Mouse (Mus musculus): ENCODE results near the gene Eif4e. TPM values are rescaled to one million over a fixed set of nuclear protein-coding genes. Genes with fewer than 3 reads are reported as not detected.

Gene Eif4e
- polyA plus RNA-seq (2014; fragmentation: Nextera tagmentation; extraction: Ambion mirVana): 230 and 246 TPM in 2 replicates

GRCm38 (mm10) chr3:138526073-138526915 lies at the start of gene Eif4e:
TSS of gene Eif4e (plus strand) at chr3:138526179.
- Histone ChIP-seq H3K4me1 (ENCODE audit: control insufficient read depth in 2 of 2, insufficient read depth in 2 of 2, low read length in 2 of 2) (peaks cover 3 to 30% of the 10 kb centered on the region in 2 experiments), H3K9ac (ENCODE audit: low read length) (peak within 1 kb of the TSS; percentile 97), H3K4me2 (ENCODE audit: low read length) (peak within 1 kb of the TSS; percentile 96), H3K4me3 (ENCODE audit: control insufficient read depth in 1 of 2, insufficient read depth in 1 of 2, low read depth in 1 of 2, low read length in 2 of 2) (peak within 1 kb of the TSS; percentile 71 to 99), H3K36me3 (ENCODE audit: control insufficient read depth, insufficient read depth, low read length) (no peaks in the 10 kb centered on the region), H3K9me3 (ENCODE audit: control insufficient read depth, low read length) (no peaks in the 10 kb centered on the region), H3K27me3 (ENCODE audit: control insufficient read depth, insufficient read depth, low read length) (no peaks in the 10 kb centered on the region), H3K27ac (replicated peaks in 1 of 2; ENCODE audit: control insufficient read depth in 1 of 2, insufficient read depth in 1 of 2, low read depth in 2 of 2, low read length in 2 of 2) (peak within 1 kb of the TSS; percentile 93 to 94)
- 2% methylated on average over 39 of the region's 39 CpGs for WGBS
- peak; percentile 8; the same call in 1 of the 2 replicates for ATAC-seq (ENCODE audit: insufficient number of reproducible peaks, insufficient read depth, low FRiP score, low read depth)

- Histone ChIP-seq H3K4me2 (ENCODE audit: low read length) (no peak overlapping the region), H3K4me1 (ENCODE audit: control insufficient read depth in 2 of 2, insufficient read depth in 2 of 2, low read length in 2 of 2) (peaks cover 0 to 13% of the 10 kb centered on the region in 2 experiments; a peak in 1 of 4 replicates), H3K9ac (ENCODE audit: low read length) (no peak overlapping the region), H3K4me3 (ENCODE audit: control insufficient read depth in 1 of 2, insufficient read depth in 1 of 2, low read depth in 1 of 2, low read length in 2 of 2) (no peak overlapping the region), H3K9me3 (ENCODE audit: control insufficient read depth, low read length) (no peaks in the 10 kb centered on the region), H3K27me3 (ENCODE audit: control insufficient read depth, insufficient read depth, low read length) (no peaks in the 10 kb centered on the region), H3K27ac (replicated peaks in 1 of 2; ENCODE audit: control insufficient read depth in 1 of 2, insufficient read depth in 1 of 2, low read depth in 2 of 2, low read length in 2 of 2) (no peak overlapping the region), H3K36me3 (ENCODE audit: control insufficient read depth, insufficient read depth, low read length) (peaks cover 50% of the 10 kb centered on the region)
- ATAC-seq (ENCODE audit: insufficient number of reproducible peaks, insufficient read depth, low FRiP score, low read depth): no peak
- WGBS: 89% methylated on average over 8 of the region's 8 CpGs
Observed at GRCm38 (mm10) chr3:138479489-138479888, 46.5 kb upstream of the Eif4e start.

- Histone ChIP-seq H3K9ac (ENCODE audit: low read length) (0 out of 2 replicates have a peak overlapping the region, but pooled peaks have one; percentile 16), H3K9me3 (ENCODE audit: control insufficient read depth, low read length) (0 out of 2 replicates have a peak, but pooled peaks cover 3% of the 10 kb centered on the region), H3K36me3 (ENCODE audit: control insufficient read depth, insufficient read depth, low read length) (peaks cover 52% of the 10 kb centered on the region), H3K27me3 (ENCODE audit: control insufficient read depth, insufficient read depth, low read length) (no peaks in the 10 kb centered on the region), H3K27ac (replicated peaks in 1 of 2; ENCODE audit: control insufficient read depth in 1 of 2, insufficient read depth in 1 of 2, low read depth in 2 of 2, low read length in 2 of 2) (0 out of 4 replicates have a peak overlapping the region, but pooled peaks of 1 of the 2 experiments have one; percentile 24), H3K4me3 (ENCODE audit: control insufficient read depth in 1 of 2, insufficient read depth in 1 of 2, low read depth in 1 of 2, low read length in 2 of 2) (no peak overlapping the region), H3K4me2 (ENCODE audit: low read length) (peak overlapping the region; percentile 29; the same call in 1 of the 2 replicates), H3K4me1 (ENCODE audit: control insufficient read depth in 2 of 2, insufficient read depth in 2 of 2, low read length in 2 of 2) (peaks cover 0 to 13% of the 10 kb centered on the region in 2 experiments; a peak in 1 of 4 replicates)
- 44% methylated on average over 14 of the region's 14 CpGs for WGBS
- ATAC-seq (ENCODE audit: insufficient number of reproducible peaks, insufficient read depth, low FRiP score, low read depth): no peak
Observed at GRCm38 (mm10) chr3:138481526-138482284, 44.3 kb upstream of the Eif4e start.

- peaks cover 0 to 23% of the 10 kb centered on the region in 2 experiments; a peak in 2 of 4 replicates for H3K4me1 ChIP-seq (ENCODE audit: control insufficient read depth in 2 of 2, insufficient read depth in 2 of 2, low read length in 2 of 2)
- no peak for ATAC-seq (ENCODE audit: insufficient number of reproducible peaks, insufficient read depth, low FRiP score, low read depth)
- 0 out of 2 replicates have a peak, but pooled peaks cover 3% of the 10 kb centered on the region for H3K9me3 ChIP-seq (ENCODE audit: control insufficient read depth, low read length)
- no peaks in the 10 kb centered on the region for H3K27me3 ChIP-seq (ENCODE audit: control insufficient read depth, insufficient read depth, low read length)
- no peak overlapping the region for H3K9ac ChIP-seq (ENCODE audit: low read length)
- no peak overlapping the region for H3K4me3 ChIP-seq (ENCODE audit: control insufficient read depth in 1 of 2, insufficient read depth in 1 of 2, low read depth in 1 of 2, low read length in 2 of 2)
- WGBS: 84% methylated on average over 2 of the region's 2 CpGs
- no peak overlapping the region for H3K27ac ChIP-seq (replicated peaks in 1 of 2; ENCODE audit: control insufficient read depth in 1 of 2, insufficient read depth in 1 of 2, low read depth in 2 of 2, low read length in 2 of 2)
- no peak overlapping the region for H3K4me2 ChIP-seq (ENCODE audit: low read length)
- H3K36me3 ChIP-seq (ENCODE audit: control insufficient read depth, insufficient read depth, low read length): peaks cover 48% of the 10 kb centered on the region
Observed at GRCm38 (mm10) chr3:138483240-138483639, 42.7 kb upstream of the Eif4e start.

GRCm38 (mm10) chr3:138488584-138489326 lies 37.2 kb upstream of the Eif4e start:
- no peaks in the 10 kb centered on the region for H3K27me3 ChIP-seq (ENCODE audit: control insufficient read depth, insufficient read depth, low read length)
- WGBS: under 1% methylated on average over 54 of the region's 61 CpGs

GRCm38 (mm10) chr3:138489327-138490033 lies 36.5 kb upstream of the Eif4e start, which contains the start of gene Metap1:
TSS of gene Metap1 (minus strand) at chr3:138489515.
- H3K27me3 ChIP-seq (ENCODE audit: control insufficient read depth, insufficient read depth, low read length): no peaks in the 10 kb centered on the region
- H3K9ac ChIP-seq (ENCODE audit: low read length): peak within 1 kb of the TSS; percentile 90
- H3K27ac ChIP-seq (replicated peaks in 1 of 2; ENCODE audit: control insufficient read depth in 1 of 2, insufficient read depth in 1 of 2, low read depth in 2 of 2, low read length in 2 of 2): peak within 1 kb of the TSS; percentile 66 to 75; a peak in 3 of 4 replicates
- H3K9me3 ChIP-seq (ENCODE audit: control insufficient read depth, low read length): 0 out of 2 replicates have a peak, but pooled peaks cover 3% of the 10 kb centered on the region
- peaks cover 0 to 12% of the 10 kb centered on the region in 2 experiments; a peak in 2 of 4 replicates for H3K4me1 ChIP-seq (ENCODE audit: control insufficient read depth in 2 of 2, insufficient read depth in 2 of 2, low read length in 2 of 2)
- peak; percentile 99 for ATAC-seq (ENCODE audit: insufficient number of reproducible peaks, insufficient read depth, low FRiP score, low read depth)
- 0% methylated on average over 35 of the region's 65 CpGs for WGBS
- H3K4me3 ChIP-seq (ENCODE audit: control insufficient read depth in 1 of 2, insufficient read depth in 1 of 2, low read depth in 1 of 2, low read length in 2 of 2): peak within 1 kb of the TSS; percentile 86 to 87
- H3K36me3 ChIP-seq (ENCODE audit: control insufficient read depth, insufficient read depth, low read length): peaks cover 13% of the 10 kb centered on the region
- H3K4me2 ChIP-seq (ENCODE audit: low read length): peak within 1 kb of the TSS; percentile 70

More at GRCm38 (mm10) chr3:138488584-138489326, 37.2 kb upstream of the Eif4e start:
- ATAC-seq (ENCODE audit: insufficient number of reproducible peaks, insufficient read depth, low FRiP score, low read depth): peak; percentile 59
- Histone ChIP-seq H3K27ac (replicated peaks in 1 of 2; ENCODE audit: control insufficient read depth in 1 of 2, insufficient read depth in 1 of 2, low read depth in 2 of 2, low read length in 2 of 2) (peak overlapping the region; percentile 66 to 75; a peak in 3 of 4 replicates), H3K9ac (ENCODE audit: low read length) (peak overlapping the region; percentile 90), H3K4me1 (ENCODE audit: control insufficient read depth in 2 of 2, insufficient read depth in 2 of 2, low read length in 2 of 2) (peaks cover 0 to 12% of the 10 kb centered on the region in 2 experiments; a peak in 2 of 4 replicates), H3K9me3 (ENCODE audit: control insufficient read depth, low read length) (0 out of 2 replicates have a peak, but pooled peaks cover 3% of the 10 kb centered on the region), H3K36me3 (ENCODE audit: control insufficient read depth, insufficient read depth, low read length) (peaks cover 15% of the 10 kb centered on the region), H3K4me3 (ENCODE audit: control insufficient read depth in 1 of 2, insufficient read depth in 1 of 2, low read depth in 1 of 2, low read length in 2 of 2) (peak overlapping the region; percentile 86 to 87), H3K4me2 (ENCODE audit: low read length) (peak overlapping the region; percentile 70)

All from heart, embryonic 14.5 days (tissue).